Mouse (Mus musculus): ENCODE measurements around the gene Slc10a7.

Gene Slc10a7

GRCm38 (mm10) chr8:78626632-78627031 lies 117.5 kb downstream of the Slc10a7 start:
- DNase-seq = peak; percentile 21

GRCm38 (mm10) chr8:78627793-78628192 lies 118.6 kb downstream of the Slc10a7 start:
- DNase-seq = no peak

- peak; percentile 5 for DNase-seq
Observed at GRCm38 (mm10) chr8:78630414-78631164, 121.4 kb downstream of the Slc10a7 start.

- no peak for DNase-seq
Observed at GRCm38 (mm10) chr8:78633012-78633411, 123.9 kb downstream of the Slc10a7 start.

- no peak for DNase-seq
Observed at GRCm38 (mm10) chr8:78634018-78634417, 124.9 kb downstream of the Slc10a7 start.

GRCm38 (mm10) chr8:78634523-78635240 lies 125.5 kb downstream of the Slc10a7 start:
- no peak for DNase-seq

- no peak for DNase-seq
Observed at GRCm38 (mm10) chr8:78635241-78635771, 126.2 kb downstream of the Slc10a7 start.

GRCm38 (mm10) chr8:78641919-78642318 lies 132.8 kb downstream of the Slc10a7 start:
- no peak for DNase-seq

GRCm38 (mm10) chr8:78642376-78642775 lies 133.2 kb downstream of the Slc10a7 start:
- DNase-seq = no peak

- no peak for DNase-seq
Observed at GRCm38 (mm10) chr8:78647000-78647656, 138.0 kb downstream of the Slc10a7 start.

GRCm38 (mm10) chr8:78647846-78648245 lies 138.7 kb downstream of the Slc10a7 start:
- no peak for DNase-seq

GRCm38 (mm10) chr8:78648918-78649317 lies 139.8 kb downstream of the Slc10a7 start:
- DNase-seq = peak; percentile 72

- DNase-seq = no peak
Observed at GRCm38 (mm10) chr8:78651670-78652069, 142.5 kb downstream of the Slc10a7 start.

GRCm38 (mm10) chr8:78655351-78656045 lies 146.4 kb downstream of the Slc10a7 start:
- DNase-seq = no peak

- peak; percentile 42 for DNase-seq
Observed at GRCm38 (mm10) chr8:78656700-78657370, 147.7 kb downstream of the Slc10a7 start.

- no peak for DNase-seq
Observed at GRCm38 (mm10) chr8:78658172-78658571, 149.0 kb downstream of the Slc10a7 start.

- no peak for DNase-seq
Observed at GRCm38 (mm10) chr8:78659617-78660187, 150.6 kb downstream of the Slc10a7 start.

GRCm38 (mm10) chr8:78664306-78664940 lies 155.3 kb downstream of the Slc10a7 start:
- no peak for DNase-seq

GRCm38 (mm10) chr8:78667399-78667798 lies 158.3 kb downstream of the Slc10a7 start:
- no peak for DNase-seq

- no peak for DNase-seq
Observed at GRCm38 (mm10) chr8:78668206-78668605, 159.1 kb downstream of the Slc10a7 start.

- DNase-seq = no peak
Observed at GRCm38 (mm10) chr8:78670241-78670640, 161.1 kb downstream of the Slc10a7 start.

Measured in kidney, adult 9 months (tissue).